Mouse (Mus musculus) embryonic facial prominence, embryonic 13.5 days (tissue): ENCODE measurements around the gene Kcnj16. TPM values are rescaled to one million over a fixed set of nuclear protein-coding genes. Genes with fewer than 3 reads are reported as not detected.

Source experiments
- ATAC-seq: fragments of 200-750 bp; cut with Nextera tagmentation; 2 replicates; pipeline ENCODE4 v1.8.0; 2017; ENCODE audit warnings: low read depth; ENCODE audit not compliant: insufficient number of reproducible peaks, insufficient read depth, low FRiP score, low TSS enrichment
- H3K27ac ChIP-seq: fragments of 300-500 bp; sonication (generic); 2 replicates; pipeline ENCODE4 v1.5.1; 2015; ENCODE audit warnings: moderate library complexity, mild to moderate bottlenecking, inconsistent platforms
- H3K27me3 ChIP-seq: fragments of 300-500 bp; sonication (generic); 2 replicates; pipeline ENCODE4 v1.6.1; 2015; ENCODE audit warnings: mild to moderate bottlenecking, inconsistent platforms
- H3K36me3 ChIP-seq: fragments of 300-500 bp; sonication (generic); 2 replicates; pipeline ENCODE4 v1.6.1; 2015; ENCODE audit warnings: mild to moderate bottlenecking, inconsistent platforms
- H3K4me1 ChIP-seq: fragments of 300-500 bp; sonication (generic); 2 replicates; pipeline ENCODE4 v1.6.1; 2015; ENCODE audit warnings: inconsistent platforms
- H3K4me2 ChIP-seq: fragments of 300-500 bp; sonication (generic); 2 replicates; pipeline ENCODE4 v1.6.1; 2015; ENCODE audit warnings: moderate library complexity, mild to moderate bottlenecking, inconsistent platforms
- H3K4me3 ChIP-seq: fragments of 300-500 bp; sonication (generic); 2 replicates; pipeline ENCODE4 v1.5.1; 2015; ENCODE audit warnings: mild to moderate bottlenecking, inconsistent platforms
- H3K9ac ChIP-seq: fragments of 300-500 bp; sonication (generic); 2 replicates; pipeline ENCODE4 v1.6.1; 2015; ENCODE audit warnings: mild to moderate bottlenecking, inconsistent platforms
- H3K9me3 ChIP-seq: fragments of 300-500 bp; sonication (generic); 2 replicates; pipeline ENCODE4 v1.6.1; 2016; ENCODE audit warnings: inconsistent platforms
- WGBS: fragments of 180-500 bp; shearing (Covaris S2); methylation state at CpG from one replicate; pipeline ENCODE4 v1.1.7; 2015; ENCODE audit warnings: mixed read lengths; 5-methylcytosine and 5-hydroxymethylcytosine counted together
- polyA plus RNA-seq: library from polyadenylated mRNA; unstranded; fragments of >200 nt; fragmentation: Nextera tagmentation; extraction: Ambion mirVana; gene quantifications from 2 replicates; pipeline ENCODE4 v1.2.1, GENCODE M21; 2015

Gene Kcnj16
- polyA plus RNA-seq, 1 experiment from 2014 or later, result not detected

DNA sequence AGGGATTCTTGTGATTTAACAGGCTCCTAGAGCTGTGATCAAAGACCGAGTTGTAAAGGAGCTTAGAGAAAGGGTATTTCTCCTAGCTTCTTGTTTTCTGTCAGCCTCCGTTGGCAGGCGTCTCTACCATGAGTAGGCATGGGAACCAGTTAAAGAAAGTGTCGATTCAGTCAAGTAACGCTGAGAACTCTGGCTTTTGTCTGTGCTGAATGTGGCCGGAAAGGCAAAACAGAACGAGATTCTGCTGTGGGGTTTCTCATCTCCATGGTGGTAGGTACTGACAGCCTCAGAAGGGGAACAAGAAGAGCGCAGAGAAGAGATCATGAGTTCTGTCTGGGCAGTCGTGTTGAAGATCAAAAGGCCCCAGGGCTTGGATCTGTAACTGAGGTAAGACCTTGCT is 29.4 kb downstream of the Kcnj16 start:
- no peaks in the 10 kb centered on the region for H3K27me3 ChIP-seq
- no peak overlapping the region for H3K9ac ChIP-seq
- no peak overlapping the region for H3K27ac ChIP-seq
- H3K36me3 ChIP-seq, result no peaks in the 10 kb centered on the region
- H3K9me3 ChIP-seq, result no peaks in the 10 kb centered on the region
- whole genome bisulfite sequencing, result 66% methylated on average over 9 of the region's 9 CpGs
- H3K4me3 ChIP-seq, result no peak overlapping the region
- no peak for ATAC-seq
- no peaks in the 10 kb centered on the region for H3K4me1 ChIP-seq
- no peak overlapping the region for H3K4me2 ChIP-seq

DNA sequence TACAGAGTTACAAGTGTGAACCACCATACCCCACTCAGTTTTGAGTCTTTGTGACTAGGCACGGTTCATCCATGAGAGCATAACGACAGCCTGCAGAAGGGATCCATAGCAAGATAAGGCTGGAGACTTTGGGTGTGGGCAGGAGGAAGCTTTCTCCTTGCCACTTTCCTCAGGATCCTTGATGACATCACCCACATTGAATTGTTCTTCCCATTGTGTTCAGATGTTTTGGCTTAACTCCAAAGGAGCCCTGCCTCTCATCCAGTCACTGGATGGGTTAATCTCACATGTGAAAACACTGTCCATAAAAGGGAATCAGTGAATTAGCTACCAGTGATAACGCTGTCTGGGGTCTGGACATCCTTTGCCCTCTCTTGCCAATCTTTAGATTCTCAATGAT is 37.3 kb downstream of the Kcnj16 start:
- WGBS, result 80% methylated on average over 3 of the region's 3 CpGs
- no peaks in the 10 kb centered on the region for H3K36me3 ChIP-seq
- H3K27me3 ChIP-seq, result no peaks in the 10 kb centered on the region
- H3K9me3 ChIP-seq, result no peaks in the 10 kb centered on the region
- ATAC-seq, result no peak
- H3K9ac ChIP-seq, result no peak overlapping the region
- no peak overlapping the region for H3K27ac ChIP-seq
- no peak overlapping the region for H3K4me2 ChIP-seq
- 0 out of 2 replicates have a peak, but pooled peaks cover 3% of the 10 kb centered on the region for H3K4me1 ChIP-seq
- H3K4me3 ChIP-seq, result no peak overlapping the region

DNA sequence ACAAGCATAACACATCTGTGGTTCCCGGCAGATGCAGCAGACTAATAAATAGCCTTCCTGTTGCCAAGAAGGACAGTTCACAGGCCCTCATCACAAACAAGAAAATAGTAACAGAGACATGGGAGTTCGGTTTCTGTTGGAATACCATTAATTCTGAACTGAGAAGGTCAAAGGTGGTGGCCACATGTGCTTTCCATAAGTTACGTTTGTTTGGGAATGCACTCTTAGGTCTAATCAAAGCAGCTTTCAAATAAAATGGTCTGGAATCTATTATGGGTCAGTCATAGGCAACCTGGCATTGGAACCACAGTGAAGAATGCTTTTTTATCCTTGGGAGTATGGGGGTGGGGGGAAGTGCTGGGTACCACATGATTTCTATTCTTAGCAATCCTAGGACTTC is 41.6 kb downstream of the Kcnj16 start:
- no peak overlapping the region for H3K27ac ChIP-seq
- H3K27me3 ChIP-seq, result no peaks in the 10 kb centered on the region

DNA sequence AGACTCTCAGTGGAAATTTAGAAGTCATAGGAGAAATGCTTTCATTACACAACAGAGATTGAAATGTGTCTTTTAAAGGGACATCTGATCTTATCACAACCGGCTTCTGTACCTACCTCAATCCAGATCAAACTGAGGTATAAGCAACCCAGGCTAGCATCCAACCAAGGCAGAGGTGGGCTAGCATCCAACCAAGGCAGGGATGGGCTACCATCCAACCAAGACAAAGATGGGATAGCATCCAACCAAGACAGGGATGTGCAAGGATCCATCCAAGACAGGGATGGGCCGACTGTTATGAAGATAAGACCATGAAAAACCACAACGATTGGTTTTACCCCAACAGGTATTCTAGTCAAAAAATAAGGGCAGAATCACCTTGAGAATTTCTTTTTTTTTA is 48.4 kb downstream of the Kcnj16 start:
- Histone ChIP-seq H3K4me1 (no peaks in the 10 kb centered on the region), H3K4me3 (no peak overlapping the region), H3K27ac (no peak overlapping the region), H3K36me3 (no peaks in the 10 kb centered on the region), H3K4me2 (no peak overlapping the region), H3K9me3 (no peaks in the 10 kb centered on the region), H3K9ac (no peak overlapping the region), H3K27me3 (no peaks in the 10 kb centered on the region)
- 89% methylated on average over 3 of the region's 3 CpGs for WGBS
- no peak for ATAC-seq

More for the DNA sequence above, 41.6 kb downstream of the Kcnj16 start:
- no peak for ATAC-seq
- no peaks in the 10 kb centered on the region for H3K9me3 ChIP-seq
- H3K4me1 ChIP-seq, result 0 out of 2 replicates have a peak, but pooled peaks cover 9% of the 10 kb centered on the region
- no peak overlapping the region for H3K4me2 ChIP-seq
- no peak overlapping the region for H3K4me3 ChIP-seq
- WGBS, result 34% methylated on average over 3 of the region's 3 CpGs
- H3K9ac ChIP-seq, result no peak overlapping the region
- H3K36me3 ChIP-seq, result no peaks in the 10 kb centered on the region

DNA sequence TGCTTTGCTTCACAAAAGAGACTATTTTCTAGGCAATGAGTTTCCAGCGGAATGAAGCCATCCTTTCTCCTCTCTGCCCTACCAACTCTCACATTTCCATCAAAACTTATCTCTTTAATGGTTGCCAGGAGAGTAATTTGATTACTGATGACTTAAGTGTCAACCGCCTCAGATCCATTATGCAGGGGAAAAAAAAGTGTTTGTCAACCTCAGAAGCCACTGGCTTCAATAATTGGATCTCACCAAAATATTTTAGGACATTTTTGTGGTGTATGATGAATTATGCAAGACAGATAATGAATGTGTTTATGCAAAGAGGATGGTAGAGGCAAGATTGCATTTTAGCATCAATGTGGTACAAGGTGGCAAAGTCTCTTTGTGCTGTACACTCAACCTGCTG is 52.4 kb downstream of the Kcnj16 start:
- WGBS, result 48% methylated on average over 2 of the region's 2 CpGs
- H3K9ac ChIP-seq, result no peak overlapping the region
- no peaks in the 10 kb centered on the region for H3K27me3 ChIP-seq
- peaks cover 5% of the 10 kb centered on the region; the same call in 1 of the 2 replicates for H3K4me1 ChIP-seq
- ATAC-seq, result no peak
- no peaks in the 10 kb centered on the region for H3K36me3 ChIP-seq
- no peaks in the 10 kb centered on the region for H3K9me3 ChIP-seq
- no peak overlapping the region for H3K4me3 ChIP-seq
- H3K27ac ChIP-seq, result no peak overlapping the region
- no peak overlapping the region for H3K4me2 ChIP-seq

DNA sequence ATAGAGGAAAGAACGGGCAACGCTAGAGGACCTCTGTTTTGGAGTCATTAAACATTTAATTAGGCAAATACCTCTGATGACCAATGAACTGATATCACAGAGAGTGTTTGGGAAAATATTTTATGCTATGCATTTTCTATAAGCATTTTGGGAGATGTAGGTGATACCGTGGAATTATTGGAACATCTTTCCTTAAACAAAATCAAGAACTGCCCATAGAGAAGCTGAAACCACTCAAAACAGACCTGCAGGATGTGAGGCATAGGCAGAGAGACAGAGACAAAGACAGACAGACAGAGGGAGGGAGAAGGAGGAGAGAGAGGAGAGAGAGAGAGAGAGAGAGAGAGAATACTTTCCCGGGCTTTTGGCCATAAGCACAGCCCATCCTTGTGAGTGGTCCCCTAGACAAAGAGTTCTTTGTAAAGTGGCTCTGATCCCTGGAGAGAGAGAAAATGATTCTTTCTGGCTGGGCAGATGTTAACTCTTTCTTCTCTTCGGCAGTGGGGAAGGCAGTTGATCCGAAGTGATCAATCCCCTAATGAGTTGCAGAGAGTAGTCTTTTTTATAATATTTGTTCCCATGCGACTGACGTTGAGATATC is 54.9 kb downstream of the Kcnj16 start:
- Histone ChIP-seq H3K36me3 (no peaks in the 10 kb centered on the region), H3K9me3 (no peaks in the 10 kb centered on the region), H3K4me2 (no peak overlapping the region), H3K4me3 (no peak overlapping the region), H3K27me3 (no peaks in the 10 kb centered on the region), H3K27ac (no peak overlapping the region), H3K9ac (no peak overlapping the region), H3K4me1 (peaks cover 5% of the 10 kb centered on the region; the same call in 1 of the 2 replicates)
- 26% methylated on average over 8 of the region's 8 CpGs for WGBS
- no peak for ATAC-seq

DNA sequence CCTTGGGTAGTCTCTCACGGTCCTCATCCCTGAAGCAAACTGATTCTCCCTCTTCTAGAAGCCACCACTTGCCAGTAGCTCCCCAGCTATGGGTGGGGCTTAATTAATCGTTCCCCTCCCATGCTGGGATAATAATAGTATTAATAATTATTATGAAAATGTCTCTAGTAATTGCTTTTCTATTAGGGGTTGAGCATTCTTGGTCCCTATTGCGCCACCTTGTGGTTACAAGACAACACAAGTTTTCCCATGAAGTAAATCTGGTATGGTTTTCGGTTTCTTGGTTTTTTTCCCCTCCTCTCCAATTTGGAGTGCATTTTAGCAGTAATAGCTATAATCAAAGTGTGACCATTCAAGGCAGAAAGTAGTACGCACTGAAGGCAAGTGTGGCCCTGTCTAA is 74.3 kb downstream of the Kcnj16 start:
- H3K4me3 ChIP-seq, result no peak overlapping the region
- H3K9me3 ChIP-seq, result no peaks in the 10 kb centered on the region
- no peaks in the 10 kb centered on the region for H3K36me3 ChIP-seq
- no peak overlapping the region for H3K9ac ChIP-seq
- H3K27me3 ChIP-seq, result no peaks in the 10 kb centered on the region
- no peak overlapping the region for H3K4me2 ChIP-seq
- H3K27ac ChIP-seq, result no peak overlapping the region
- ATAC-seq, result no peak
- 39% methylated on average over 5 of the region's 5 CpGs for WGBS
- no peaks in the 10 kb centered on the region for H3K4me1 ChIP-seq

DNA sequence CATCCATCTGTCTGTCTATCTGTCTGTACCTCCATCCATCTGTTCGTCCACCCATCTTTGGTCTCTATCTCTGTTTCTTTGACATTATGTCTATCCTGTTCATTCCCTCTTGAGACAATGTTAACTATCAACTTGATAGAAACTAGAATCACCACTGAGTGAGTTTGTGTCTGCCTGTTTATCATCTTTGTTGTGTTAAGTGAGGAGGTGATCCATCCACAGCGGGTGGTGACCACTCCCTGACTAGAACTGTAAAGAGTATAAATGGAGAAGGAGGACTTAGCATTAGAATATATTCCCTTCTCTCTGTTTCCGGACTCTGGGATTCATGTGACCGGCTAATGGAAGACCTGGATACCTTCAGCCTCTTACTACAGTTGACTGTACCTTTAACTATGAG is 75.5 kb downstream of the Kcnj16 start:
- Histone ChIP-seq H3K4me1 (no peaks in the 10 kb centered on the region), H3K9ac (no peak overlapping the region), H3K36me3 (no peaks in the 10 kb centered on the region), H3K9me3 (no peaks in the 10 kb centered on the region), H3K4me2 (no peak overlapping the region), H3K27ac (no peak overlapping the region), H3K4me3 (no peak overlapping the region), H3K27me3 (no peaks in the 10 kb centered on the region)
- WGBS, result 85% methylated on average over 4 of the region's 4 CpGs
- ATAC-seq, result no peak

DNA sequence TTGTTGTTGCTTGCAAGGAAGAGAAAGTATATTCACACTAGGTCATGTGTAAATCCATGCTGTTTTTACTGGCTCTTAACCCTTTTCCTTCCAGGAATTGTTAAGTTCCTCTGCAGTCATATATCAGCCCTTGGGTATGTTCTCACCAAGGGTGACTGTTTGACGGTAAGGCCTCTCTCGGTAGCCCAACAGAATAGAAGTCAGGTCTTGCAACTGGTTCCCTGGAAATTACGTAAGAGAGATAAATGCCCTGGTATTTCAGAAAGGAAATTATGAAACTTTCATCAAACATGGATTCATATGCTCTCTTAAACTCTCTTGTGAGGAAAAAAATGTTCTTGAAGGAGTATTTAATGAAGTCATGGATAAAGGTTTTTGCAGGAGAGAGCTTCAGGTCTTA is 86.4 kb downstream of the Kcnj16 start:
- no peak overlapping the region for H3K4me2 ChIP-seq
- no peaks in the 10 kb centered on the region for H3K4me1 ChIP-seq
- no peaks in the 10 kb centered on the region for H3K27me3 ChIP-seq
- ATAC-seq, result no peak
- H3K27ac ChIP-seq, result no peak overlapping the region
- no peaks in the 10 kb centered on the region for H3K36me3 ChIP-seq
- no peak overlapping the region for H3K9ac ChIP-seq
- H3K4me3 ChIP-seq, result no peak overlapping the region
- WGBS, result 86% methylated on average over 3 of the region's 3 CpGs
- H3K9me3 ChIP-seq, result no peaks in the 10 kb centered on the region

DNA sequence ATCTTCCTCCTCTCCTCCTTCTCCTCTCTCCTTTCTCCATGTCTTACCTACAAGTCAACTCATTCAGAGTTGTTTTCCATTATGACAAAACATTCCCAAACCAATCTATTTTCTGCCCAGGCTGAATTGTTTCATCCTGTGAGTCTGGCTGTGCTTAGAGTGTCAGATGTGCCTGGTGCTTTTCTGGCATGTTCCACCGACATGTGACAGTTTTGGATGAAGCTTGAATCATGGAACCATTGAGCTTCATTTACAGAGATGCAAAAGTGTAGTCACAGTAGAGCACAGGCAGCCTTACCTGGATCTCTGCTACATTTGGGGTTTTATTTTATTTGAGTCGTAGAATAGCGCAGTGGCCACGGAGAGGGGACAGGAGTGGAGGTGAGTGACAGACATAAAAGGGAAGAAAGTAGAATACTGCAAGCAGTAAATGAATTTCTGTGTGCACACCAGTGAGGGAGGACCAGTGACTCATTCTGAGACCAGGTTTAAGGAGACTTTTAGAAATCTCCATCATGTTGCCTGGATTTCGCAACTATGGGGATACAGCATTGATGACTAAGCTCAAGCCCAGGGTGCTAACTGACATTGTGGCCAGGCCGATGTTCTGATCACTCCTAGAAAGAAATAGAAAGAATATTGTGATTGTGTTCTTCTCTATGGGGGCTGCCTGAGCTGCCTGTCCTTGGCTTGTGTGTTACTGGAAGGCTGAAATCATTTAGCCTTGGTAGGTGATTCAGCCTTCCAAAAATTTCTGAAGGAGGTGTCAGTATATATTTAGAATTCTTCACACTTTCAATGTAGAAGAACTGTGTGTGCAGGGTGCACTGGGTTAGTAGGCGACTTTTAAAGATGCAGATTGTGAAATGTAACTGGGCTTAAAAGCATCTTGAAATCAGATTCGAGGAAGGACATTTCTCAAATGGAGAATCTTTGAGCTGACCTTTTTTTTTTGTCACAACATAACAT is 87.3 kb downstream of the Kcnj16 start:
- H3K36me3 ChIP-seq, result no peaks in the 10 kb centered on the region
- no peaks in the 10 kb centered on the region; the same call in 1 of the 2 replicates for H3K27me3 ChIP-seq
- H3K9ac ChIP-seq, result no peak overlapping the region
- H3K4me3 ChIP-seq, result no peak overlapping the region
- 87% methylated on average over 8 of the region's 8 CpGs for WGBS
- ATAC-seq, result no peak
- H3K9me3 ChIP-seq, result no peaks in the 10 kb centered on the region
- H3K4me1 ChIP-seq, result no peaks in the 10 kb centered on the region
- H3K4me2 ChIP-seq, result no peak overlapping the region
- H3K27ac ChIP-seq, result no peak overlapping the region

DNA sequence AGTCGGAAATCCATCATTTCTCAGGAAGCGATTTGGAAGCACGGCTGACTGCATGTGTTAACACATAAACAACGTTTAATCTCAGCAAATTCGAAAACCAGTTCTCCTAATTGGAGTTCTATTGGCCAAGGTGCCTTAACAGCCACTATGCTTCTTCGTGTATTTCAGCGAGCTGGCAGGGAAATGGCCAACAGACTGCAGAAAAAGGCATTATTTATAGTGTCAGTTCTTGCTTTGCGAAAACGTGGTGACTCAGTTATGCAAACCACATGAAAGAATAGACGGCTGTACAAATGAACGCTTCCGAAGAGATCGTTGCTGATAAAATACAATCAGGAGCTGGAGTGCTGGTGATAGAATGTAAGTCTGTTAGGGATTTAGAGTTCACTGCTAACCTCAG is 88.2 kb downstream of the Kcnj16 start:
- WGBS, result 59% methylated on average over 13 of the region's 13 CpGs

DNA sequence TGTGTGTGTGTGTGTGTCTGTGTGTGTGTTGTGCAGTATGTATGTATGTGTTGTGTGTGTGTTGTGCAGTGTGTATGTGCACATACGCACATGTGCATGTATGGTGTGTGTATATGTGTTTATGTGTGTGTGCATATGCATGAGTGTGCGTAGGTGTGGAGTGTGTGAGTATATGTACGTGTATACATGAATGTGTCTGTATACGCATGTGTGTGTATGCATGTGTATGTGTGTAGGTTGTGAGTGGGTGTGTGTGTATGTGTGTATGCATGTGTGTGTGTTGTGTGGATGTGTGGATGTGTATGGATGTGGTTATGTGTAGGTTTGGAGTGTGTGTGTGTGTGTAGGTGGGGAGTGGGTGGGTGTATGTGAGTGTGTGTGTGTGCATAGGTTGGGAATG is 89.6 kb downstream of the Kcnj16 start:
- Histone ChIP-seq H3K9me3 (no peaks in the 10 kb centered on the region), H3K4me2 (no peak overlapping the region), H3K4me1 (no peaks in the 10 kb centered on the region), H3K9ac (no peak overlapping the region), H3K27me3 (no peaks in the 10 kb centered on the region; the same call in 1 of the 2 replicates), H3K36me3 (no peaks in the 10 kb centered on the region), H3K27ac (no peak overlapping the region), H3K4me3 (no peak overlapping the region)
- ATAC-seq, result no peak
- 93% methylated on average over 4 of the region's 4 CpGs for WGBS

More for the DNA sequence above, 88.2 kb downstream of the Kcnj16 start:
- H3K9ac ChIP-seq, result no peak overlapping the region
- H3K27ac ChIP-seq, result no peak overlapping the region
- H3K9me3 ChIP-seq, result no peaks in the 10 kb centered on the region
- no peak for ATAC-seq
- no peak overlapping the region for H3K4me2 ChIP-seq
- H3K4me1 ChIP-seq, result no peaks in the 10 kb centered on the region
- no peaks in the 10 kb centered on the region; the same call in 1 of the 2 replicates for H3K27me3 ChIP-seq
- H3K36me3 ChIP-seq, result no peaks in the 10 kb centered on the region
- no peak overlapping the region for H3K4me3 ChIP-seq
